Mouse (Mus musculus): ENCODE results near the gene Maff. TPM values are rescaled to one million over a fixed set of nuclear protein-coding genes. Genes with fewer than 3 reads are reported as not detected.

Gene Maff
- 0.81 and 1.7 TPM in 2 replicates for polyA plus RNA-seq (2015; fragmentation: Nextera tagmentation; extraction: Ambion mirVana)

DNA sequence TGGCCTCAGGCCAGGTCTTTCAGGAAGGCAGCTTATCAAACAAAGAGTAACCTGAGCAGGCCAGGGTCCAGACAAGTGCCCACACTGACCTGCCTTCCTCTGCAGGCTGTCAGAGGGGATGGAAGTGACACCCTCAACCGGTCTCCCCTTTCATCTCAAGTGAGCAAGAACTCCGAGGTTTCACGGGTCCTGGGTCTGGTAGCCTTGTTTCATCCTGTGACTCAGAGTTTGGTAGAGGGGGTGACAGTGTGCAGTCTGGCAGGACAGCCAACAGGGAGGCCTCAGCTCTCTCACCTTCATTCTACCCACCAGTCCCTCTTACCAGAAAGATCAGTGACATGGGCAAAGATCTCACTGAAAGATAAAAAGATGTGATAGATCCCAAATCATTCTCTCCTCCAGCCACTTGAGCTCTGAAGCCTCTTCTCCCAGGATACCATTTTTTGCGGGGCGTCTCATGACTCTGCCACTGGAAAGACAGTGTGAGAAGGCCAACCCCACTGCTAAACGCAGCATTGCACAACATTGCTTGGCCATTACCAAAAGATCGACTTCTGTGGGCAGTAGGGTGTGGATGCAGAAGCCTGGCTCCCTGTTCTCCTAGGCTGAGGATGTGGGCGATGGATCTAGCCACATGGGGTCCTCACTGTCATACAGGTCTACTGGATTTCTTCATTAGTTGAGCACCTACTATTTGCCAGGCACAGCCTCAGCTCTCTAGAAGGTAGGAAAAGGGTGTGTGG, at the start of gene Maff:
Maff (plus strand) TSS at position 571 of the 743 bp plus-strand sequence.
- no peaks in the 10 kb centered on the region for H3K36me3 ChIP-seq
- H3K9me3 ChIP-seq (replicated peaks) = no peaks in the 10 kb centered on the region
- no peak for ATAC-seq (ENCODE audit: low FRiP score)
- H3K4me2 ChIP-seq = peak within 1 kb of the TSS; percentile 97
- peak within 1 kb of the TSS; percentile 85 for H3K4me3 ChIP-seq (replicated peaks)
- 53% methylated on average over 8 of the region's 8 CpGs for WGBS
- H3K9ac ChIP-seq (replicated peaks) = peak within 1 kb of the TSS; percentile 75
- H3K27ac ChIP-seq (replicated peaks) = peak within 1 kb of the TSS; percentile 85
- H3K4me1 ChIP-seq = peaks cover 19% of the 10 kb centered on the region
- peaks cover 13% of the 10 kb centered on the region for H3K27me3 ChIP-seq (replicated peaks)

DNA sequence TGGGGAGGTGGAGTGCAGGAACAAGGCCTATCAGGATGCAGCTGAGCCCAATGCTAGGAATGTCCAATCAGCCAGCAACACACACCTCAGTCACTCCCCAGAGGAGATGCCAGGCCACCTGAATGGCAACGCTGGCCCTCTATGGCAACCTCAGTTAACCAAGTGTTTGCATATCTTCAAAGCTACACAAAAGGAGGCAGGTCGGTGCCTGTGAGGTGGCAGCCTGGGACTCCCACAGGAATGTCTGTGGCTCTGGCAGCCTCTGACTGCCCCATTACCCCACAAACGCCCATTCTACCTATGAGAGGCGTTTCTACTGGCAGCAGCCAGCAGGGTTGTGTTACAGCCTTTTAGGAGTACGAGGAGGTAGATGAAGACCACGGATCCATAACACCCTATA, 47.9 kb upstream of the Maff start:
- H3K36me3 ChIP-seq = no peaks in the 10 kb centered on the region
- ATAC-seq (ENCODE audit: low FRiP score) = no peak
- 88% methylated on average over 6 of the region's 6 CpGs for WGBS
- no peaks in the 10 kb centered on the region for H3K4me1 ChIP-seq
- H3K4me2 ChIP-seq = no peak overlapping the region
- no peak overlapping the region for H3K9ac ChIP-seq (replicated peaks)
- no peak overlapping the region for H3K27ac ChIP-seq (replicated peaks)
- H3K4me3 ChIP-seq (replicated peaks) = no peak overlapping the region
- H3K9me3 ChIP-seq (replicated peaks) = no peaks in the 10 kb centered on the region
- no peaks in the 10 kb centered on the region for H3K27me3 ChIP-seq (replicated peaks)

DNA sequence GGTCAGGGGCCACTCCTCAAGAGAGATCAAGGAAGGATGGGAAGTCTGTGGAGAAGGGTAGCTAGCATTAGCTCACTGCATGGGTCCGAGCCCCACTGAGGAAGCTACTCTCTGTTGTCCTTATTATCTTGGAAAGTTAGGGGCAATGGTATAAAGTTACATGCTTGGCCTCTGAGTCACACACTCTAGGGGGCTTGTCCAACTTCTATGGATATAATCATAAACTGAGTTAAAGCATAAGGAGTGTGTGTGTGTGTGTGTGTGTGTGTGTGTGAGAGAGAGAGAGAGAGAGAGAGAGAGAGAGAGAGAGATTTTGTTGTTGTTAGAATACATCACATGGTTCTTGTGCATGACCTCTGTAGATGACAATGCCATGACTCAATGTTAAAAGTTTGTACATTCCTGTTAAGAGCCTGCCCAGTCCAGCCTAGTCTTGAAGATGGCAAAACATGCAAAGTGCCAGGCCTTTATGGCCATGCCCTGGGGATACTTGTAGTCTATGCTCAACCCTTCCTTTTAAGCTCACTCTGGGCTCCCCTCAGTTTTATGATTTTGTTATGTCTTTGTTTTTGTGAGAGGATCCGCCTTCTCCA, 46.8 kb upstream of the Maff start:
- H3K27me3 ChIP-seq (replicated peaks) = no peaks in the 10 kb centered on the region
- H3K4me1 ChIP-seq = no peaks in the 10 kb centered on the region
- no peak overlapping the region for H3K4me2 ChIP-seq
- no peak overlapping the region for H3K27ac ChIP-seq (replicated peaks)
- ATAC-seq (ENCODE audit: low FRiP score) = no peak
- H3K4me3 ChIP-seq (replicated peaks) = no peak overlapping the region
- 76% methylated on average over 2 of the region's 2 CpGs for WGBS
- no peaks in the 10 kb centered on the region for H3K36me3 ChIP-seq
- H3K9me3 ChIP-seq (replicated peaks) = no peaks in the 10 kb centered on the region
- H3K9ac ChIP-seq (replicated peaks) = no peak overlapping the region

DNA sequence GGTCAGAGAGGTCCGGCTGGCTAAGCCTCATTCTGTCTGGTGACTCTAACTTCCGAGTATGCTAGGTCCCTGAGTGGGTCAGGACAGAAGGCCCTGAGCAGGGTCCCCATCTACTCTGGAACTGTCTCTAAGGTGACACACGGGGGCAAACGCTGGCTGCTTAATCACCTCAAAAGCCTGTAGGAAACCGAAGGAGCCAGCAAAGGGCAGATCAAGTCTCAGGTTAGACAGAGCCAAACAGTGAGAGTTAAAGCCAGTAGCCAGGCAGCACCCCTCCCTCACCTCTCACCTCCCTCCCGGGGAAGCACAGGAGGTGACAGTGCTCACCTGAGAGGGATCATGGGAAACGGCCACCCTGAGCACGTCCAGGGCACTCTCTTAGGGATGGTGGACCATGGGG, 42.7 kb upstream of the Maff start:
- Histone ChIP-seq H3K9ac (replicated peaks) (no peak overlapping the region), H3K27ac (replicated peaks) (no peak overlapping the region), H3K4me2 (no peak overlapping the region), H3K4me1 (no peaks in the 10 kb centered on the region), H3K4me3 (replicated peaks) (no peak overlapping the region), H3K27me3 (replicated peaks) (no peaks in the 10 kb centered on the region), H3K9me3 (replicated peaks) (no peaks in the 10 kb centered on the region), H3K36me3 (peaks cover 11% of the 10 kb centered on the region; the same call in 1 of the 2 replicates)
- 92% methylated on average over 8 of the region's 8 CpGs for WGBS
- ATAC-seq (ENCODE audit: low FRiP score) = no peak

DNA sequence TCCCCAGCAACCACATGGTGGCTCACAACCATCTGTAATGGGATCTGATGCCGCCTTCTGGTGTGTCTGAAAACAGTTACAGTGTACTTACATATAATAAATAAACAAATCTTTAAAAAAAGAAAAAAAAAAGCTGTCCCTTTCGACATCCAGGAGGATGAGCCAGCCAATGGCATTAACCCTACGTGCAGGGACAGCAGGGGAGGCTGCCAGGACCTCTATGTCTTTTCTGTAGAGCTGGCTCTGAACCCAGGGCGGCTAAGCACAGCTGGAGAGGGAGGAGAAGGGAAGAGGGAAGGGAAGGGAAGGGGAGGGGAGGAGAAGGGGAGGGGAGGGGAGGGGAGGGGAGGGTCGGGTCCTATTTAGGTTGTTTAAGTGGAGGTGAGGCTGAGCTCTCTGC, 41.6 kb upstream of the Maff start:
- no peak overlapping the region for H3K4me3 ChIP-seq (replicated peaks)
- H3K9me3 ChIP-seq (replicated peaks) = no peaks in the 10 kb centered on the region
- H3K27me3 ChIP-seq (replicated peaks) = no peaks in the 10 kb centered on the region
- 67% methylated on average over 4 of the region's 5 CpGs for WGBS
- H3K4me2 ChIP-seq = no peak overlapping the region
- no peak overlapping the region for H3K9ac ChIP-seq (replicated peaks)
- H3K27ac ChIP-seq (replicated peaks) = no peak overlapping the region
- H3K4me1 ChIP-seq = no peaks in the 10 kb centered on the region
- H3K36me3 ChIP-seq = peaks cover 11% of the 10 kb centered on the region; the same call in 1 of the 2 replicates
- ATAC-seq (ENCODE audit: low FRiP score) = no peak

DNA sequence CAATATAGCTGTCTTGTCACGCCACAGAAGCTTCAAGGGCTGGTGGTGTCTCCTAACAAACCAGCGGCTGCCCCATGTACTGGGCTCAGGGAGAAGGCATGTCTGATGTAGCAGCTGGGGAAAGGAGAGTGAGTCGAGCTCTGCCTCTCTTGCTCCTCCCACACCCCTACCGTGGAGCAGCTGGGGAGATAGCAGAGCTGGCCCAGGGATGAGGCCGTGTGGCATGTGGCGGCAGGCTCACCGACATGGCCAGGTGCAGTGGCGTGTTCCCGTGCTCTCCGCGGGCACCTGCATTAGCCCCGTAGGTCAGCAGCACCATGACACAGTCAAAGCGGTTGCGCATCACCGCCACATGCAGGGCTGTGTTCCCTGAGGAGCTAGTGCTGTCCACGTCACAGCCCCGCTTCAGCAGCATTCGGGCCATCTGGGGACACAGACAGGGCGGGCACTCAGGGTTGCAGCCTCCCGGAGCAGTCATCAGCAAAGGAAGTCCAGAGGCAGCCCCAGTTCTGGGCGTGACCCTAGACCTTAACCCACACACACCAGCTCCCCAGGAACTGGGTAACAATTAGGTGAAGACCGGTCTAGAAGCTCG, 40.3 kb upstream of the Maff start:
- no peak for ATAC-seq (ENCODE audit: low FRiP score)
- 81% methylated on average over 23 of the region's 23 CpGs for WGBS
- Histone ChIP-seq H3K9ac (replicated peaks) (no peak overlapping the region), H3K9me3 (replicated peaks) (no peaks in the 10 kb centered on the region), H3K36me3 (peaks cover 11% of the 10 kb centered on the region), H3K4me2 (no peak overlapping the region), H3K27ac (replicated peaks) (no peak overlapping the region), H3K27me3 (replicated peaks) (no peaks in the 10 kb centered on the region), H3K4me1 (no peaks in the 10 kb centered on the region), H3K4me3 (replicated peaks) (no peak overlapping the region)

DNA sequence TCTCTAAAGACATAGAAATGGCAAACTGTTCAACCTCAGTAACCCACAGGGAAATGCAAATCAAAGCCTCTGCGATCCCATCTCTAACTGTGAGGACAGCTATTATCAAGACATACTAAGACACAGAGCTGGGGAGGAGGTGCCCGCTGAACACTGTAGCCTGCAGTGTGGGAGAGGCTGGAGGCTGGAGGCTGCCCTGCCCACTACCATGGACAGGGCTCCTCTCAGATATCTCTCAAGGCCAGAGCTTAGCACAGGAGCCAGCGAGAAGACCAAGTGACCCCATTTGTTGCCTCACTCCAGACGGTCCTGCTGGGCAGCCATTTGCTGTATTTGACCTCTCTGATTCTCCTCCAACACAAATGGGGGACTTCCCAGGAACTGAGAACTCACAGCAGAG, 38.6 kb upstream of the Maff start:
- peaks cover 15% of the 10 kb centered on the region for H3K36me3 ChIP-seq
- H3K4me2 ChIP-seq = no peak overlapping the region
- 76% methylated on average over 4 of the region's 4 CpGs for WGBS
- no peak overlapping the region for H3K4me3 ChIP-seq (replicated peaks)
- no peaks in the 10 kb centered on the region for H3K4me1 ChIP-seq
- H3K9me3 ChIP-seq (replicated peaks) = no peaks in the 10 kb centered on the region
- no peaks in the 10 kb centered on the region for H3K27me3 ChIP-seq (replicated peaks)
- no peak overlapping the region for H3K9ac ChIP-seq (replicated peaks)
- no peak for ATAC-seq (ENCODE audit: low FRiP score)
- H3K27ac ChIP-seq (replicated peaks) = no peak overlapping the region

DNA sequence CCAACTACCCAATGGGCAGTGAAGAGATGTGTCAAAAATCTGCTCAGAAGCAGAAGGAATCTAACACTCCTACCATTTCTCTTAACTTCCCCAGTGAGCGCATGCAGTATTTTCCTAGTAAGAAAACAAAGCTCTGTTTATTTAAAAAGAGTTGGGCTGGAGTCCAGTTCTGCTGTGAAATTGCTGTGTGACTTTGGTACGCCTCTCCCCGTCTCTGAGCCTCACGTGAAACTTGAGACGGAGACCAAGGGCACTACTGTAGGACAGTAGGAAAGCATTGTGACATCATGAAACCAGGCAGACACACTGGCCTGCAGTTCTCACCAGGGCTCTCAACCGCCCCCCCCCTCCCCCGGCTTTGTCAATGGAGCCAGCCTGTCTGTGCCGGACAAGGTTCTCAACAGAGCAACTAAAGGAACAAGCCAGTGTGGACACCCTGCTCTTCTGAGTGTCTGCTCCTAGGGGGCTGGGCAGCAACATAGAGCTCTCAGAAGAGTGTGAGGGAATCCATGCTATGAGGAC, 32.5 kb upstream of the Maff start:
- H3K9ac ChIP-seq (replicated peaks) = no peak overlapping the region
- peaks cover 4% of the 10 kb centered on the region; the same call in 1 of the 2 replicates for H3K36me3 ChIP-seq
- no peak overlapping the region for H3K4me2 ChIP-seq
- no peaks in the 10 kb centered on the region for H3K9me3 ChIP-seq (replicated peaks)
- no peaks in the 10 kb centered on the region for H3K4me1 ChIP-seq
- no peak for ATAC-seq (ENCODE audit: low FRiP score)
- no peaks in the 10 kb centered on the region for H3K27me3 ChIP-seq (replicated peaks)
- no peak overlapping the region for H3K4me3 ChIP-seq (replicated peaks)
- H3K27ac ChIP-seq (replicated peaks) = no peak overlapping the region
- WGBS = 81% methylated on average over 8 of the region's 8 CpGs

DNA sequence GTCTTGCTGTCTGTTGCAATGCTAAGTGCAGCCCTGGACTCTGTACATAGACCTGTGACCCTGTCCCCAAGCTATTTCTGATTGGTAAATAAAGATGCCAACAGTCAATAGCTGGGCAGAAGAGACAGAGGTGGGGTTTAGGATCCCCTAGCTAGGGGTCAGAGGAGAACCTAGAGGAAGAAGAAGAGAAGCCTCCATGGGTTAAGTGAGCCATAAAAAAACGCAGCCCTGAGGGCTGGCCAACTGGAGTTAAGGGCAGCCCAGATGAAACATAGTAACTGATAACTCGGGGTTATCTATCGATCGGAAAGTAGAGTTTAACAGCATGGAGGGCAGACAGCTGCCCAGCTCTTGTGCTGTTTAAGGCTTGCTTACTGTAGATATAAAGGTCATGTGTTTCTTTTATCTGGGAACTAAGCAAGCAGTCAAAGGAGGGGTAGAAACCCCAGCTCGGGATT, 24.7 kb upstream of the Maff start:
- H3K36me3 ChIP-seq = no peaks in the 10 kb centered on the region
- H3K4me2 ChIP-seq = no peak overlapping the region
- H3K27ac ChIP-seq (replicated peaks) = no peak overlapping the region
- no peak for ATAC-seq (ENCODE audit: low FRiP score)
- H3K27me3 ChIP-seq (replicated peaks) = no peaks in the 10 kb centered on the region
- H3K4me3 ChIP-seq (replicated peaks) = no peak overlapping the region
- H3K4me1 ChIP-seq = peaks cover 29% of the 10 kb centered on the region
- H3K9ac ChIP-seq (replicated peaks) = no peak overlapping the region
- H3K9me3 ChIP-seq (replicated peaks) = no peaks in the 10 kb centered on the region
- WGBS = 80% methylated on average over 5 of the region's 5 CpGs

DNA sequence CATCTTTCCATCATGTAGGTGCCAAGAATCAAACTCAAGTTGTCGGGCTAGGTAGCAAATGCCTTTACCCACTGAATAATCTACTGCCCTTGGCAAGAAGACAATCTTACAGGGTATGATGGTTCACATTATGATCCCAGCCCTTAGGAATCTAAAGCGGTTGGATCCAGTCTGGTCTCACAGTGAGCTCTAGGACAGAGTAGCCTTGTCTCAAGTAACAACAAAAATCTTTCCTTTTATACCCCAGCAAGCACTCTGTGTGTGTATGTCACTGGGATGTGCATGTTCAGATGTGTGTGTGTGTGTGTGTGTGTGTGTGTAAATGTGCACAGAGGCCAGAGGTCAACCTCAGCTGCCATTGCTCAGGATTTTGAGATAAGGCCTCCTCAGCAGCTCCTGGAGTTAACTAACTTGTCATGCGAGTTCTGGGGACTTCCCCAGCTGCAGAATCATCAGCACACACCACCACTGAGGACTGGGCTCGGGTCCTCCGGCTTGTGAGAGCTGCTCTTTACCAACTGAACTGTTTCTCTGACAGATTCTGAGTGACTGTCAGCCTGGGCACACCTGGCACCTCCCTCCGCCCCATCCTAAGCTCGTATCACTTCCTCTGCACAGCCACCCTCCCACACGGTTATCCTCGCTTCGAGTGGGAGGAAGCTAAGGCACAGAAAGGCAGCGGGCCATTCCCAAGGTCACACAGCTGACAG, 24.0 kb upstream of the Maff start:
- Histone ChIP-seq H3K27ac (replicated peaks) (no peak overlapping the region), H3K4me2 (no peak overlapping the region), H3K4me3 (replicated peaks) (no peak overlapping the region), H3K4me1 (peaks cover 35% of the 10 kb centered on the region), H3K27me3 (replicated peaks) (no peaks in the 10 kb centered on the region), H3K36me3 (no peaks in the 10 kb centered on the region), H3K9me3 (replicated peaks) (no peaks in the 10 kb centered on the region), H3K9ac (replicated peaks) (no peak overlapping the region)
- 79% methylated on average over 11 of the region's 11 CpGs for WGBS
- ATAC-seq (ENCODE audit: low FRiP score) = no peak

DNA sequence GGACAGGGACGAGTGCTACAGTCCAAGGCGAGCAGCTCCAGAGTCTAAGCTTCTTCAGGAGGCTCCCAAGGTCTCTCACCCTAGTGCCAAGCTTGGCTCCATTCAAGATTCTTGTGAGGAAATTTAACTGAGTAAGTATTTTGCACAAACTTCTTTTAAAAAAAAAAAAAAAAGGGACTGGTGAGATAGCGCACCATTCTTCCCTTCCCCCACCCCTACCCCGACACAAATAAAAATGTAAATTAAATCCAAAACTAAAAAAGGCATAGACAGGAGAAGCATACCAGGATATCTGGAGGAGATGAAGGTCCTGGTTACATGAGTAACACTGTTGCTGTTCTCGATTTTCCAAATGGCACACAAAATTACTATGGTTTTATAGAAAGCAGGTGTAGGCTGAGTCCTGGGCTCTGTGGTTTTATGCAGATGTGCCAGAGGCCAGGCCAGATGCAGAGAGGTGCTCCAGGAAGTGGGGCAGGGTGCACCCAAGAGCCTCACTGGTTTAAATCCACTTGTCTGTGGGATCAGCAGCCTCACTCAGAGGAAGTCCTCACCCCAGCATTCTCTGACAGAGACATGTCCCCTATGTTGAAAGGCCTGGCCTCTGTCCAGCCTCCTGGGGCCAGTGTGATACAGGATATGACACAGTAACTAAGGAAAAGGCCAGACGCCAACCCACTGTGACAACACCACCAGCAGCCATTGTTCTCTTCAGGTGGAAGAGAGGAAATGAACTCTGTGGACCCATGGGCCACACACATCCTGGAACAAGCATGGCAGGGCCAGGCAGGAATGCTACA, 23.2 kb upstream of the Maff start:
- peaks cover 39% of the 10 kb centered on the region for H3K4me1 ChIP-seq
- no peak overlapping the region for H3K4me3 ChIP-seq (replicated peaks)
- no peaks in the 10 kb centered on the region for H3K36me3 ChIP-seq
- no peaks in the 10 kb centered on the region for H3K9me3 ChIP-seq (replicated peaks)
- no peak overlapping the region for H3K4me2 ChIP-seq
- 82% methylated on average over 6 of the region's 6 CpGs for WGBS
- H3K27ac ChIP-seq (replicated peaks) = peak overlapping the region; percentile 60; the same call in 1 of the 2 replicates
- no peak for ATAC-seq (ENCODE audit: low FRiP score)
- no peaks in the 10 kb centered on the region for H3K27me3 ChIP-seq (replicated peaks)
- H3K9ac ChIP-seq (replicated peaks) = no peak overlapping the region
